Mouse (Mus musculus): ENCODE measurements around the gene Mcm2.

Mcm2 gene

DNA sequence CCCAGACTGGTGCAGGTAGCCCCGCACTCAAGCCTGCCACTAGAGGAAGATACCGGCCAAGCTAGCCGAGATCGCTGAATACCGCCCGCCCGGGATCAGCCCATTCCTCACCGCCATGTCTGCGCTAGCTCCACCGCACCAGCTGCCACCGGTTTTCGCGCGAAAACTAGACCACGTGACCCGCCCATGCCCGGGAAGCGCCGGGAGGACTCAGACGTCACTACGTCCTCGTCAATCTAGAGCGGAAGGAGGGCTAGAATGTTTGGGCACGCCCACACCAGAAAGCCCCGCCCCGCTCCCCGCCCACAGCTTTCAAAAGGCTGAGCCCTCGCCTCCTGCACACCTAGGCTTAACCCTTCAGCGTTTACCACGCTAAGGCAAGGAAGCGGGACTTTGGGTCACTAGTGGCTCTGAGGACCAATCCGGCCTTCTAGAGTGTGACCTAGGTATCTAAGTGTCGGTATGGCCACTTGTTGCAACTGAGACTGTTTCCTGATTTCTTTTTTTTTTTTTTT is at the start of gene Mcm2:
Gene Mcm2 (minus strand): TSS at position 247 of the 515 bp plus-strand sequence.
- DNase-seq (ENCODE audit: low spot score in 2 of 2) = peak; percentile 91 to 96

DNA sequence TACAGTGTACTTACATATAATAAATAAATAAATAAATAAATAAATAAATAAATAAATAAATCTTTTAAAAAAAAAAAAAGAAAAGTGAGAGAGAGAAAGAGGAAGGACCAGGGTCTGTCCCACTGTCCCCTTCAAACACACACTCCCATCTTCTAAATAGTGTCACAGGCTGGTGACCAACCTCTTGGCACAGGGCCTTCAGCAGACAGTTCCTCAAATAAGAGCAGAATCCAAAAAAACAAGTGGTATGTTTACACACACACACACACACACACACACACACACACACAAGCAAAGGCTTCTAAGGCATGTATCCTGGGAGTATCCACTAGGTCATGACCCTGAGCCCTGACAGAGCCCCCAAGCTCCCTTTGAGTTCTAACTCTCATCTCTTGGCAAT is 49.2 kb upstream of the Mcm2 start:
- DNase-seq (ENCODE audit: low spot score in 2 of 2) = no peak

DNA sequence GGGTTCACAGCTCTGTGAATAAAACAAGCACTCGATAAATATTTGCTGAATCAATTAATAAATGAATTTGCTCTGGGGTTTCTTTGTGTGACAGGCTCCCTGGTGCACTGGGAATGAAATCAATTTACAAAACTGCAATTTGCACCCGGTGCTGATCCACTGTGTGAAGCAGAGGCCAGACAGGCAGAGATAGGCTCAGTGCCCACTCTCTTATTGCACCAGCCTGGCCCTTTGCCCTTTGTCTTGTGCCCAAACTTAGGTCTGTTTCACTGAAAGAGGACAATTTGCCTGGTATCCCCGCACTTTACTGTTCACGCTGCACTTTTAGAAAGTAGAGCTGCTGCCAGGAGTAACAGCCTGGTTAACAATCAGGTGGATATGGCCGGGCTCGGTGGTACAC is 47.9 kb upstream of the Mcm2 start:
- no peak for DNase-seq (ENCODE audit: low spot score in 2 of 2)

DNA sequence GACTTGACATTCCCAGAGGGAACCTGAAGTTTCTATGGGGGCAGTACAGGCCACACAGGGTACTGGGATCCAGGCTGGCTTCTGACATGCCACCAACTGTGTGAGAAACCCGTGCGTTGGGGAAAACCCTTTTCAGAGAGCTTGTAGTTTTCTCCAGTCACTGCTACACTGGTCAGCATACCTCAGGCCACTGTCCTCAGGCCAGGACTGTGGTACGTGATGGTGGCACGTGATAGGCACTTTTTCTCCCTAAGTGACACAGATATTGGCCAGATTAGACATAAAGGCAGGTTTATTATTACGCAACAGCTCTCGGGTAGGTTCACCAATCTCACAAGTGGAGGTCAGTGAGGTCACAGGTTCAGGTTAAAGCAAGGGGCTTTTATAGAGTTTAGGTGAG is 45.1 kb upstream of the Mcm2 start:
- DNase-seq (ENCODE audit: low spot score in 2 of 2) = no peak

DNA sequence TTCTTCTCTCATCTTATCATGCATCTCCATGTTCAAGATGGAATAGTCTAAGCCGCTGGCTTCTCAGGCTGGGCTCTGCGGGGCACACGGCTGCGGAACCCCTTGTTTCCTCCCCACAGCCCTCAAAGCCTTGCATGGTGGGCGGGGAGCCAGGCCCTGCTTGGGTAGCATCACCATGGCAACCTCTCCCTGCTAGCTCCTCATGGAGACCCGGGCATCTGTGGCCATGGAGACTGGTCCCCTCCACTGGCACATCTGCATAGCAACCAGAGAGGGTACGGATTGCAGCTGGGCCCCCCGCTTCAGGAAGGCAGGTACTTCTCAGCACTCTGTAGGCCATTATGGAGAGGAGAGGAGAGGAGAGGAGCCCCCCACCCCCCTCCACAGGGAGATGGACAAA is 44.0 kb upstream of the Mcm2 start:
- no peak for DNase-seq (ENCODE audit: low spot score in 2 of 2)

DNA sequence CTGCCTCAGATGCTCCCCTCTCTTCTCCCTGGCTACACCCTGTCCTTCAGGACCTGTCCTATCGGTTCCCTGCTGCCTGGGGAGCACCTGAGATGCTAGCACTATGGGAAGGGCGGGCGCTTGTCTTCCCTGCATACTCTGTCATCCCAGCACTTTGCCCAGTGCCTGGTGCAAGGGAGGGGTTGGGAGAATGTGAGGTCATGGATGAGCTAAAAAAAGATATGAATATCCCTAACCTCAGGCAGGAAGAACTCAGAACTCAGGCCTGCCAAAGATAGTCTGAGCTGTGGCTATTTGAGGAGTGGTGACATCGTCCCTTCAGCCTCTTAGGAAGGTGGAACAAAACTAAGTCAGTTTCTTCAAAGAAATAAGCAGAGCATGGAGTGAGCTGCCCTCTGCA is 43.0 kb upstream of the Mcm2 start:
- DNase-seq (ENCODE audit: low spot score in 2 of 2) = no peak

DNA sequence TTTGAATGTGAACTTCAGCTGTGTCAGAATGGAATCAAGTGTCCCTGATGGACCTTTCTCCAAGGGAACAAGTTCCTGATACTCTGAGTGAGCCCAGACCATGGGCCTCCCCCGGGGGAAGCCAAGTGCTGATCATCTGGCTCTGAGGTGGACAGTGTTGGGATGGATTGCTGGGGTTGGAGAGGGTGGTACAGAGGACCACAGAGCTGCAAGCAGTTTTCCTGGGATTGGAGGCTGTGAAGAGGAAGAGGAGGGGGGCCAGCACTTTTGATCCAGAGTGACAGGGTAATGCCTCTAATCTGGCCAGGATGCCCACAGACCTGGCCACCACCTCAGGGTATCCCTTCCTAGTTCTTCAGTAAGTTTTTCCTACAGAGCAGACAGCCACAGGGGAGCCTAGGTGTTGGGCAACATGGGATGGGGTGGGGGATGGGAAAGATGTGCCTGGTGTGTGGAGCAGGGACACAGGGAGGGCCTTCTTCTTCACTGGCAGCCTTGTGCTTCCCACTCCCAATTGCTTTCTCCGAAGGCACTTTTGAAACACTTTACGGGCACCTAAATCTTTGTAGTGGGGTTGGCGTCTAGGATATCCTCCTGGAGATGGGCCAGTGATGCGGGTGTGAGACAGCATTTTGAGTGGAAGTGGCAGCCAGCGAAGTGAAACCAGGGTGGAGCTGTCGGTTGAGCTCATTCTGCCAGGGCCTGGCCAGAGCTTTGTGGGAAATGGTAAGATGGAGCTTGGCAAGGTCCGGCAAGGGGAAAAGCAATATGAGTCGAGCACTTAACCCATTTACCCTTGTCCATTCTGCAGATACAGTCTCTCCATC is 41.7 kb upstream of the Mcm2 start:
- no peak for DNase-seq (ENCODE audit: low spot score in 2 of 2)

DNA sequence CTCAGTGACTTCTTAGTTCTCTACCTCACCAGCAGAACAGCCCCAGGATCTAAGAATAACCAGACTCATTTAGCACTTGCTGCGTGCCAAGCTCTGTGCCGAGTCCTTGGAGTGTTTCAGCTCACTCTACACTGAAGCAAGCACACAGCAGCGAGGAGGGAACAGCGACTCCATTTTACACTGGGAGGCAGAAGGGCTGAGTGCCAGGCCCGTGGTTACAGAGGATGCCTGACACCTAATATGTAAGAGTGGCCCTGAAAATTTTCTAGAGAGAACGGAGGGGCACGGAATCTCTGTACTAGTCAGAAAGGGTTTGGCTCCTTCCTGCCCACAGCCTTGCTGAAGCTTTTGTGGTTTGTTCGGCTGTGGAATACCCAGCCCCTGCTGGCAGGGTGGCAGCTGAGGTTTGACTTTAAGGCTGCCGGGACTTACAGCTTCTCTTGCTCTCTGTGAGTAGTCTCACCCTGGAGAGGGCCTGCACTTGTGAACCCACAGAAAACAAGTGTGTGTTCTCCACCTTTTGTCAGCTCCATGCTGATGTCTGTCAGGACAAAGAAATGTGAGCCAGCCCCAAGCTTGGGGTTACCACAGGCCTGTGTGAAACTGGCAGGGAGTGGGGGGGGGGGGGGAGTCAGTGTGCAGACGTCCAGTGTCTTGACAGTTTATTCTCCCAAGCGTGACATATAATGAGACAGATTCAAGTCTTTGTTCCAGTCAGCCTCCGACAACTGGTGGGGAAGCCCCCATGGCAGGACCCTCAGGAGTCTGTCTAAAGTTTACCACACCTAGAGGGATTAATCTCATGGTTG is 40.9 kb upstream of the Mcm2 start:
- DNase-seq (ENCODE audit: low spot score in 2 of 2) = no peak

DNA sequence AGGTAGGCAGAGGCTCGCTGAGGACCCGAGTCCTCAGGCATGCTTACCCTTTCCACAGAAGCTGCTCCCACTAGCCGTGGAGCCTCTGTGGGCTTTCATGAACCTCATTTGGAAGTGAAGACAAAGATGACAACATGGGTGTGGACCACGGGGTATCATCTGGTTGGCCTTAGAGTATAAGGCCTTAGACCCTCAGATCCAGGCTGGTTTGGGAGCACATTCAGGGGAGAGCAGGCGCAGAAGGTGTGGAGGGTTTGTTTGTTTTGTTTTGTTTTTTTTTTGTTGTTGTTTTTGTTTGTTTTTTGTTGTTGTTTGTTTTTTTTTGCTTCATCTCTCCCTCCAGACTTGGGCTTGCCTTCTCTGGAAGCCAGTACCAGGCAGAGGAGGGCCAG is 40.1 kb upstream of the Mcm2 start:
- DNase-seq (ENCODE audit: low spot score in 2 of 2) = no peak

DNA sequence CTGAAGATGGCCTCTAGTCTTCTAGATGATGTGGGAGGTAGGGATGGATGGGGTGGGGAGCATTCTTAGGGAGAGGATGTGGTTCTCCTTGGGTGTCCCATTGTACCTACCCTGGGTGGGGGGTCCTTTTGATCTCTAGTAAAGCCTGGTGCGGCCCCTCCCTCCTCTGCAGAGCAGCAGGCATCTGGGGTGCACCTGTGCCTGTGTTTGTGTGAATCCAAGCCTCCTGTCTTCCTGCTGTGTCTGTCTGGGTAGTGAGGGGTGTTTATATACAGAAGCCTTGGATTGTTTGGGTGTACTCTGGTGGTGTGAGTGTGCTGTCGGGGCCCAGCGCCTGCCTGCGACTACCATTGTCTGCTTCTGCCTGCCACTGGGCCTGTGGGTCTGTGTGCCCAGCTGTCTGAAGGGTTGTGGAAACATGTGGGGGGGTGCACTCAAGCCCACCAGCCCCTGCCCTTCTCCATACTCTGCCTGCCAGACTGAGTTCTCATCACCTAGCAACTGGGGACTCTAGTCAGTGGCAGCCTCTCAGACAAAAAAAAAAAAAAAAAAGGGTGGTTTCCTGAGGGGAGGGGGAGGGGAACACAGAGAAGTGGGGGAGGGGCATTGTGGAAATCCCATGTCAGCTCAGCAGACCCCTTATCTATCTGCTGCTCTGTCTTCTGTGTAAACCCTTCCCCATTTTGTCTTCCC is 39.5 kb upstream of the Mcm2 start:
- DNase-seq (ENCODE audit: low spot score in 2 of 2) = no peak

DNA sequence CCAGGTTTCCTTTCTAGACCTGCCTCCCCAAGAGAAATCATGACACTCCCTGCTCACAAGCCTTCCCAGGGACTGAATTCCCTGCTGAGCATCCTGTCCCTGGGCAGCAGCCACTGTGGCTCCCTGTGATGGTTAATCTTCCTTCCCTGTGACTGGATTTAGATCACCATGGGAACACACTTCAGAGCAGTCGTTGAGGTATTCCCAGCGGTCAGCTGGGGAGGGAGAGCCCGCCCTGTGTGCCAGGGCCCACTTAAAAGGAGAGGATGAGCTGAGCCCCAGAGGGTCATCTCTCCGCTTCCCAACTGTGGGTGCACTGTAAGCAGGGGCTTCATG is 38.6 kb upstream of the Mcm2 start:
- no peak for DNase-seq (ENCODE audit: low spot score in 2 of 2)

DNA sequence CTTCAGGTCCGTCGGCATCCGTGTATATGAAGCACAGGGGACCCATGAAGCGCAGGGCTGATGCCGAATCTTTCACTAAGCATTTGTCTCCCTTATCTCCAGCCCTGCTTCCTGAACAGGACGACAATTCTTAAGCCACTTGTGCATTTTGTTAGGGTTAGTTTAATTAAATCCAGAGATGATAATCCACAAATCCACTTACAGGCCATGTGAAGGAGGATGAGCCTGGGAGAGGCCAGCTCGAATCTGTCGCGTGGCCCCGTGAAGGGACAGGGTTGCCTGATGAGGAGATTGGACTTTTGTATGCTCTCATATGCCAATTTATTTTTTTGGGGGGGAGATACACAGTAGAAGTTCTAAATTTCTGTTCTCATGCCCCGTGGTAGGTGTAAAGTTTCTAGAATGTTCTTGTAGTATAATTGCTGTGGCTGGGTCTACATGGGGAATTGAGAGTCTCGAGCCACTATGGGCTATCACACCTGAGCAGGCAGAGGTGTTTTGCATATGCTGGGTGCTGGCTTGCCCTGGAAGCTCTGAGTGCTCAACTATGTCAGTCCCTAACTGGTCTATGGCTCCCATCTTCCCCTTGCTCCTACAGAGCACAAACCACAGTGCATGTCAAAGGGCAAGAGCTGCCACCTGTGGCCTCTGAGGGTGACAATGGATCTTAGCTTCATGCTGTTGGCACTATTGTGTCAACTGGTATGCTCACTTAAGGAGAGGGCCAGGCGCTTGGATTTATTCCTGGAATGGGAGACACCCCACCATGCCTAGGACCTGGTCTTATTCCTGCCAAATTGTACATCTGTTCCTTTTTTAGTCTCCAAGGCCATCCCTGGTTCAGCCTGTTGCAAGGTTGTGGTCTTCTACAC is 38.0 kb upstream of the Mcm2 start:
- DNase-seq (ENCODE audit: low spot score in 2 of 2) = no peak

DNA sequence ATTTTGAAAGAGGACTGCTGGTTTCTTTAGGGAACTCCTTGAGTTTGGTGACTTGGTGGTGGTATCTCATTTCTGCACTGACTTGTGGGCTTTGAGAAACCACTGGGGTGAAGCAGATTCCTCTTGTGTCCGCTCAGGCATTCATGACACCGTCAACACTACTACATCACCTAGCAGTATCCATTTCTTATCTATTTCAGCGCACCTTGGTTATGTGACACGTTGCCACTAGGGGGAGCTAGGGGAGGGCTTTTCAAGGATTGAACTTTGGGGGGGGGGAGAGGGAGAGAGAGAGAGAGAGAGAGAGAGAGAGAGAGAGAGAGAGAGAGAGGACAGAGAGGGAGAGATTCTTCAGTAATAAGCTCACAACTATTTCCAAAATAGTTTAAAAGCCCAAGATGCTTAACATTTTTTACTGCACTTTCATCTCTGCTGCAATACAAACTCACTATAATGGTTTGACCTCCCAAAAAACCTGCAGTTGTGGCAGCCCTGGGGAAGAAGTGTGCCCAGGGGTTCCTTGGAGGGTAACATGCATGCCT is 37.2 kb upstream of the Mcm2 start:
- DNase-seq (ENCODE audit: low spot score in 2 of 2) = no peak

DNA sequence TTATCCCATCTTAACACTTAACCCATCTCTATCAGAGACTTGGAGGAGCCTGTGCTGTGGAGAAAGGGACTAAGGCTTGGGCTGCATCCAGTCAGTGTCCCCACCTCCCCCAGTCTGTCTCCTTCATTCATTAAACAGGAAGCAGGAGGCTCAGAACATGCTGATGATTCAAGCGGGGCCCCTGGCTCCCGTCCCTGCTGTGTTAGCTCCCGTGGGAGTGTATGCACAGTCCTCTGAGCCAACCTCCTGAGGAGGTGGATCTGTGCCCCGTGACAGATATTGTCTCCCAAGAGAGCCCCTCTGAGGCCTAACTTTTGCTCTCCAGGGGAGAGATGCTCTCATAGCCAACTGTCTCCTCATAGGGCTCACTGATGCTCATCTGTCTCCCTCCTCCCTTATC is 36.2 kb upstream of the Mcm2 start:
- no peak for DNase-seq (ENCODE audit: low spot score in 2 of 2)

DNA sequence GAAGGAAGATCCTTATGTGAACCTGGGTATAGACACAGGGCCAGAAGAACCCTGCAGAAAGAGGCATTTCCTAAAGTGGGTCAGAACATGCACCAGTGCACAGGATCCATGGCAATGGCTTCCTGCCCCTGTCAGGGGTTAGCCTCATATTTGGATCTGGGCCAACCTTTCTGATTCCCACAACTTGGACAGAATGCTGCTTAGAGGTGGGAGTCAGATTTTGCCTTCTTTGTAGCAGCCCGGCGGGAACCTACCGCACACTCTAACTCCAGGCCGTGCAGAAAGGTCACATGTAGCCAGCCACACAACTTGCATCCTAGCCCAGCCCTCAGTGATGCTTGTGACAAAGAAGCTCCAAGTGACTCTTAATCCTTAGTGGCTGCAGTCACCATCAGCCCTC is 35.6 kb upstream of the Mcm2 start:
- no peak for DNase-seq (ENCODE audit: low spot score in 2 of 2)

DNA sequence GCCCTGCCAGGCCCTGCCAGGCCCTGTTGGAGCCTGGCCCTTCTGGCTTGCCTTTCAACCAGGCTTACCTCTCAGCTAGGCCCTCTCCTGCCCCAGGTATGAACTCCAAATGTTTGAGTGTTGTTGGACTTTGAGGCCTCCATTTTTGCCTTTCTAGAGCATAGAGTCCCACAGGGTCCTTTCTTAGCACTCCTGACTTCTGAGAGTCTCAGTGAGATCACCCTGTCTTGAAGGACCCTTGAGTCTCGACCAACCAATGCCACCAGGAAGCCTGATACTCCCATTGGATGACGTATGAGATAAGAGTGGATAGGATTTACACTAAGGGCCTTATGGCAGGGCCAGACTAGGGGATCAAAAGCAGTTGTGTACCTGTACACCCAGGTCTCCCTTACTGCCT is 32.9 kb upstream of the Mcm2 start:
- DNase-seq (ENCODE audit: low spot score in 2 of 2) = no peak

DNA sequence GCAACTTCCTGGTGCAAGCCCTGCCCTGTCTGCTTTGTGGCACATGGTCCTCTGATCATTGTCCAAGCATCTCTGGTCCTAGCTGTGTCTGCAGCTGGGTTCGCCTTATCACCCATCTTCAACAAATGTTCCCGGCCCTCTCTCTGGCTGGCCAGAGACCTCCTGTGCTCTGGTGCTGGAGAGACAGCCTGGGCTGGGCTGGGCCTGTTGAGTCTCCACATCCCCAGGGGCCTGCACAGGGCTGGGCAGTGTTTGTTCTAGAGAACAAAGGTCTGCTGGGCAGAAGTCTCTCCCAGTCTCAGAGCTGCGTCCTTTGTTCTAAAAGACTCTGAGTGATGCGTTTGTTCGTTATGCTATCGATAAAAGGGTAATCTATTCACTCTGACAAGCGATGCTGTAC is 31.5 kb upstream of the Mcm2 start:
- no peak for DNase-seq (ENCODE audit: low spot score in 2 of 2)

DNA sequence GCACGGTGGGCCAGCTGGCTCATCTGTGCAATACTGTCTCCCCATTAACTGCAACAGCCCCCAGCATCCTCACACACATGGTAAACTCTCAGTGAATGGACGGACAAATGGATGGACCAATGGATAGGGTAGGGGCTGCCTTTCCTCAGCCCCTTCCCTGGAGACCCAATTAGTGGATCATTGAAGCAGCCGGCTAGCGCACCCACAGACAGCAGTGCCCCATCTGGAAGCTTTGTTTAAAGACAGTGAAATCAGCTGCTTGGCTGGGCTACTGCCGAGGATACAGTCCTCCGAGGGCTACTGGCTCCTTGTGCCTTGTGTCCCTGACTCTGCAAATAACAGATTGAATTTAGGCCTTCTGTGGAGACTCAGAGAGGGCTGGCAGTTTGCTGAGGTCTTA is 30.9 kb upstream of the Mcm2 start:
- DNase-seq (ENCODE audit: low spot score in 2 of 2) = no peak

DNA sequence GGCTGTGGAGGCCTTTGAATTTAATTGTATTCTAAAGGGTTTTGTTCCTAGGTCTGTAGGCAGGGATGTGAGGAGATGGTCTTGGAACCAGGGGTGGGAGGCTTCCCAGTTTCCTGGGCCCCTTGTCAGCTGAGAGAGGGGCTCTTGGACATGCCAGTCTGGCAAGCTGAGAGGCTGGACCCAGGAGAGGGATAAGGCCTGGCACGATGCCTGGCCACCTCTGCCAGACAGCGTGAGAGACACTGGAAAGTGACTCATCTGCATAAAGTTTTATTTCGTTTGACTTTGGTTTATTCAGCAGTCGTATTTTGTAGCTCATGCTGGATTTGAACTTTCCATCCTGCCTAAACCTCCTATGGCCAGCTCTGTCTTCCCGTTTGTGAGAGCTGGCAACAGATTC is 30.0 kb upstream of the Mcm2 start:
- DNase-seq (ENCODE audit: low spot score in 2 of 2) = no peak

DNA sequence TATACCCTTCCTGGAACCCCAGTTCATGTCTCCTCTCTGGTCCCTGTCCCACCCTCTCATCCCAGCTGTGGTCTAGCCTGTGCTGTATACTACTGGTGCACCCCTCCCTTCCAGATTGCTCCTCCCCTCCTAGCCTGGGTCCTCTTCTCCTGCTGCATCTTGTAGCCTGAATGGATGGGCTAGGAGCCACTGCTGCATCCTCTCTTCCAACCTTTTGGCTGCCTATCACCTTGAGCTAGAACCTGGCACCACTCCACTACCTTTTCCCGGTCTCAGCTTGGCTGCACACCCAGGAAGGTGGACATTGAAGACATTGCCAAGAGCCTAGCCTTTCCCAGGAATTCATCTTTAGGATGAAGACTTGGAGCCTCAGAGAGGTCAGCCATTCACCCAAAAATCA is 29.4 kb upstream of the Mcm2 start:
- DNase-seq (ENCODE audit: low spot score in 2 of 2) = no peak

DNA sequence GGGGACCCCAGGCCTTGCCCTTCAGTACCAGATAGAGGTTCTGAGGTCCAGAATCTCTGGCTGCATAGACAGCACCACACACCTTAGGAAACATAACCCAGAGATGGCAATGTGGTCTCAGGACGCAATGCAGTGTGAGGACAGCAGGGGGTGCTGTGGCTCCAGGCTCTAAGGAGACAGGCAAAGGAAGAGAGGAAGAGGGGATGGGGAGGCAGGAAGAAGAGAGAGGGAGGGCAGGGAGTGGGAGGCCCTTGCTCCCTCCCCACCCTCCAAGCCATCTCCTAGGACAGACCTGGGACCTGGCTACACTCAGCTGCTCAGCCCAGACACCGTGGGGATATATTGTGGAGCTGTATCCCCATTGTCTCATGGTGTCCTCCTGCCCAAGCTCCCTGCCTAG is 29.0 kb upstream of the Mcm2 start:
- DNase-seq (ENCODE audit: low spot score in 2 of 2) = peak; percentile 63 to 76
